Mouse (Mus musculus): ENCODE measurements at regions not wholly inside any gene's neighbourhood (a gene's known extent, or its start where the extent isn't known, plus 50 kb on each side); places are given as distances from the start of the nearest gene placed in this dataset.
"Not testable (repeated sequence)": the region's sequence is repeated elsewhere in the genome, so short reads cannot be mapped to it uniquely, and the experiment has no call there.

- DNase-seq = no peak
Observed at GRCm38 (mm10) chr15:93094202-93095135, 180.5 kb downstream of the Gxylt1 start.

- no peak for DNase-seq
Observed at GRCm38 (mm10) chr15:93091396-93091795, 183.6 kb downstream of the Gxylt1 start.

GRCm38 (mm10) chr15:93089347-93089746, 185.6 kb downstream of the Gxylt1 start:
- DNase-seq = peak; percentile 69 to 83

- peak; percentile 51 to 53 for DNase-seq
Observed at GRCm38 (mm10) chr15:93084967-93085617, 189.9 kb downstream of the Gxylt1 start.

- DNase-seq = peak in 1 of 2 experiments; percentile 14
Observed at GRCm38 (mm10) chr15:93074070-93074469, 200.9 kb downstream of the Gxylt1 start.

GRCm38 (mm10) chr15:93062213-93063131, 212.5 kb downstream of the Gxylt1 start:
- DNase-seq = peak; percentile 65 to 66

- no peak for DNase-seq
Observed at GRCm38 (mm10) chr15:93053471-93053870, 221.5 kb downstream of the Gxylt1 start.

- DNase-seq = no peak
Observed at GRCm38 (mm10) chr15:93027185-93027584, 247.8 kb downstream of the Gxylt1 start.

GRCm38 (mm10) chr15:93026456-93027078, 248.4 kb downstream of the Gxylt1 start:
- peak; percentile 36 to 46 for DNase-seq

GRCm38 (mm10) chr15:93025791-93026190, 249.2 kb downstream of the Gxylt1 start:
- no peak for DNase-seq

GRCm38 (mm10) chr15:93024171-93024570, 250.8 kb downstream of the Gxylt1 start:
- DNase-seq = no peak

- no peak for DNase-seq
Observed at GRCm38 (mm10) chr15:93011166-93011565, 263.8 kb downstream of the Gxylt1 start.

- DNase-seq = peak in 1 of 2 experiments; percentile 12
Observed at GRCm38 (mm10) chr15:93010629-93011028, 264.4 kb downstream of the Gxylt1 start.

- DNase-seq = no peak
Observed at GRCm38 (mm10) chr15:93005751-93006231, 269.2 kb downstream of the Gxylt1 start.

GRCm38 (mm10) chr15:93005186-93005585, 269.8 kb downstream of the Gxylt1 start:
- not testable (repeated sequence) for DNase-seq

- DNase-seq = no peak
Observed at GRCm38 (mm10) chr15:93004551-93004950, 270.4 kb downstream of the Gxylt1 start.

GRCm38 (mm10) chr15:93003233-93003632, 271.7 kb downstream of the Gxylt1 start:
- DNase-seq = no peak

GRCm38 (mm10) chr15:93002002-93002904, 272.7 kb downstream of the Gxylt1 start:
- DNase-seq = peak; percentile 59 to 75

- DNase-seq = no peak
Observed at GRCm38 (mm10) chr15:93001346-93002001, 273.5 kb downstream of the Gxylt1 start.

- no peak for DNase-seq
Observed at GRCm38 (mm10) chr15:93000121-93000520, 274.9 kb downstream of the Gxylt1 start.
